Mouse (Mus musculus) thymus, adult 2 months (tissue): ENCODE measurements around the gene Hadha. TPM values are rescaled to one million over a fixed set of nuclear protein-coding genes. Genes with fewer than 3 reads are reported as not detected.
A peak's percentile ranks its signal among the peaks of the same experiment; 100 is the strongest.

Experiments used
- DNase-seq: peaks from one replicate; pipeline ENCODE4 v3.0.0; 2021
- H3K27ac ChIP-seq: fragments of 200-500 bp; 2 replicates; pipeline ENCODE4 v1.5.1; 2012; ENCODE audit warnings: low read length, control low read depth; ENCODE audit not compliant: control insufficient read depth, insufficient read depth
- H3K27me3 ChIP-seq: fragments of 200-500 bp; 2 replicates; pipeline ENCODE4 v1.6.1; 2012; ENCODE audit warnings: mild to moderate bottlenecking, low read length, moderate library complexity, mixed read lengths; ENCODE audit not compliant: control insufficient read depth, insufficient read depth
- H3K36me3 ChIP-seq: fragments of 200-500 bp; 2 replicates; pipeline ENCODE4 v1.6.1; 2012; ENCODE audit warnings: mild to moderate bottlenecking, low read length, moderate library complexity; ENCODE audit not compliant: control insufficient read depth, insufficient read depth
- H3K4me1 ChIP-seq: fragments of 200-500 bp; replicated peaks from 2 replicates; pipeline ENCODE4 v1.6.1; 2012; ENCODE audit warnings: low read length; ENCODE audit not compliant: control insufficient read depth, insufficient read depth
- H3K4me3 ChIP-seq: fragments of 200-500 bp; 2 replicates; pipeline ENCODE4 v1.5.1; 2012; ENCODE audit warnings: mild to moderate bottlenecking, low read length, control low read depth, moderate library complexity; ENCODE audit not compliant: control insufficient read depth, insufficient read depth
- CTCF ChIP-seq: fragments of 200-500 bp; IDR thresholded peaks from 2 replicates; pipeline ENCODE4 v1.5.1; 2012; ENCODE audit warnings: mild to moderate bottlenecking, control low read depth, low read length, moderate library complexity, borderline replicate concordance; ENCODE audit not compliant: control insufficient read depth, poor library complexity, insufficient read depth; ENCODE audit errors: extremely low read depth
- POLR2A ChIP-seq: fragments of 200-500 bp; IDR thresholded peaks from 2 replicates; pipeline ENCODE4 v1.6.1; 2012; ENCODE audit warnings: mild to moderate bottlenecking, low read length, control low read depth, moderate library complexity; ENCODE audit not compliant: control insufficient read depth, poor library complexity, insufficient read depth; ENCODE audit errors: extremely low read depth
- WGBS: fragments of 180-500 bp; shearing (Covaris S2); methylation state at CpG from one replicate; pipeline ENCODE4 v1.1.7; 2018; 5-methylcytosine and 5-hydroxymethylcytosine counted together
- polyA plus RNA-seq: library from polyadenylated mRNA; depleted of rRNA; stranded (reverse); fragments of >200 nt; gene quantifications from 2 replicates; pipeline ENCODE4 v1.2.3, GENCODE M21; 2012; rRNA removed

Hadha gene
- polyA plus RNA-seq, 1 experiment, result 80.5 TPM

DNA sequence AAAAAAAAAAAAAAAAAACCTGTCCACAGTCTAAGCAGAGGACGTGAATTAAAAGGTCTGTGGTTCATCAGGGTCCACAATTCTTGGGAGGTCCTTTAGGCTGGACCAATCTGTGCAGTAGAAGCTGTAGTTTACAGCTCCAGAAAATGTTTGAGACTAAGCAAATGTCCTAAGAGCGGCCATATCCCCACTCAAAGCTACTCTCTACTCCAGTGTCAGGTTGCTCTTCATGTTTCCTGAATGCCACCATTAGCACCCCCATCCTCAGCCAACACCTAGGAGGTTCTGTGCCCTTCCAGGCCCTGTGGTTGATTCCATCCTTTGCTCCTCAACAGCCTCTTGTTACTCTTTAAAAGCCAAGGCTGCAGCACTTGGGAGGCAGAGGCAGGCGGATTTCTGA is 82.6 kb downstream of the Hadha start:
- no peak overlapping the region for H3K27ac ChIP-seq
- H3K4me3 ChIP-seq, result peak overlapping the region; percentile 41
- no peak for DNase-seq
- peaks cover 21% of the 10 kb centered on the region for H3K36me3 ChIP-seq
- H3K27me3 ChIP-seq, result no peaks in the 10 kb centered on the region
- no peak for TF ChIP-seq POLR2A
- TF ChIP-seq CTCF, result no peak
- peaks cover 4% of the 10 kb centered on the region for H3K4me1 ChIP-seq
- WGBS, result 56% methylated on average over 3 of the region's 3 CpGs

DNA sequence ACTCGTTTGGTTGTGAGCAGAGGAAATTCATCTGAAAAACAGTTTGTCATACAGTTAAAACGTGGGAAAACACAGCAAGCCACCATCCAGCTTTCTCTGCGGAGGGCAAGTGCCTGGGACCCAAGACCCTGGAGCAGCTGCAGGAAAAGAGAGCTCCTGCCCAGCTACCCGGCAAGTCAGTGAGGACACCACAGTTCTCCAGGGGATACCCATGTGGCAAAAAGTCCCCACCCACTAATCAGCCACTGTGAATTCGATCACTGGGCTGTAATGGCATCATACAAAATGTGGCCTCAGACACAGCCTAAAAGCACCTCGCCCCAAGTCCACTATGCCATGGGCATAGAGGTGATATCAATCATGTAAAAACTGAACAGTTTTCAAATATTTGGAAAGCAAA is 83.3 kb downstream of the Hadha start:
- WGBS, result 83% methylated on average over 6 of the region's 6 CpGs
- no peaks in the 10 kb centered on the region for H3K27me3 ChIP-seq
- H3K4me3 ChIP-seq, result no peak overlapping the region
- peaks cover 4% of the 10 kb centered on the region for H3K4me1 ChIP-seq
- no peak overlapping the region for H3K27ac ChIP-seq
- no peak for TF ChIP-seq POLR2A
- TF ChIP-seq CTCF, result no peak
- peaks cover 22% of the 10 kb centered on the region for H3K36me3 ChIP-seq
- no peak for DNase-seq

Other genes with a start within 250 kb of the Hadha start
- gene Il6, start 142.0 kb downstream of the Hadha start, polyA plus RNA-seq, result 0.20 TPM in 1 of 2 replicates, not detected in the other
- 130 and 174 TPM in 2 replicates for gene Tyms, start 81.5 kb downstream of the Hadha start, polyA plus RNA-seq
- gene Garem2, start 50.0 kb downstream of the Hadha start, polyA plus RNA-seq, result 0.09 and 0.13 TPM in 2 replicates
- not detected in 2 replicates for gene 3110082J24Rik, start 49.1 kb downstream of the Hadha start, polyA plus RNA-seq
- gene Hadhb, start 86 bp upstream of the Hadha start, polyA plus RNA-seq, result 111 and 140 TPM in 2 replicates
- gene Adgrf3, start 50.6 kb upstream of the Hadha start, polyA plus RNA-seq, result 0.30 and 0.31 TPM in 2 replicates
- 32.2 and 33.4 TPM in 2 replicates for gene Selenoi, start 77.4 kb upstream of the Hadha start, polyA plus RNA-seq
- gene Drc1, start 126.2 kb upstream of the Hadha start, polyA plus RNA-seq, result 1.1 and 1.4 TPM in 2 replicates